Mouse (Mus musculus) ES-Bruce4 (cell line): ENCODE results near the gene Hprt. TPM values are rescaled to one million over a fixed set of nuclear protein-coding genes. Genes with fewer than 3 reads are reported as not detected.

ENCODE experiments used
- H3K27ac ChIP-seq: 2 replicates; pipeline ENCODE4 v1.5.1; 2012; ENCODE audit warnings: low read length, inconsistent platforms; ENCODE audit not compliant: insufficient read depth
- H3K27me3 ChIP-seq: 2 replicates; pipeline ENCODE4 v1.6.1; 2012; ENCODE audit warnings: mild to moderate bottlenecking, low read length, inconsistent platforms; ENCODE audit not compliant: control insufficient read depth, poor library complexity, insufficient read depth, severe bottlenecking
- H3K36me3 ChIP-seq: 2 replicates; pipeline ENCODE4 v1.6.1; 2012; ENCODE audit warnings: inconsistent platforms, mild to moderate bottlenecking, low read length, moderate library complexity; ENCODE audit not compliant: control insufficient read depth, poor library complexity, insufficient read depth, severe bottlenecking
- H3K4me1 ChIP-seq: one replicate; pipeline ENCODE4 v1.8.1; 2011; ENCODE audit warnings: low read length; ENCODE audit not compliant: control insufficient read depth, insufficient read depth
- H3K4me3 ChIP-seq: 2 replicates; pipeline ENCODE4 v1.5.1; 2011; ENCODE audit warnings: low read depth, mild to moderate bottlenecking, low read length
- H3K9ac ChIP-seq: 2 replicates; pipeline ENCODE4 v1.6.1; 2012; ENCODE audit warnings: low read depth, mild to moderate bottlenecking, inconsistent platforms; ENCODE audit not compliant: poor library complexity, severe bottlenecking
- H3K9me3 ChIP-seq: replicated peaks from 2 replicates; pipeline ENCODE4 v1.6.1; 2012; ENCODE audit warnings: mild to moderate bottlenecking, low read length, inconsistent platforms; ENCODE audit not compliant: control insufficient read depth, poor library complexity, insufficient read depth, severe bottlenecking
- CTCF ChIP-seq: IDR thresholded peaks from one replicate; pipeline ENCODE4 v1.8.1; 2011; ENCODE audit warnings: low read depth, low read length
- EP300 ChIP-seq: IDR thresholded peaks from 2 replicates; pipeline ENCODE4 v1.6.1; 2011; ENCODE audit warnings: low read depth, low read length; ENCODE audit not compliant: insufficient read depth
- POLR2A ChIP-seq: IDR thresholded peaks from one replicate; pipeline ENCODE4 v1.8.1; 2011; ENCODE audit warnings: low read length; ENCODE audit not compliant: insufficient read depth
- polyA plus RNA-seq: library from polyadenylated mRNA; stranded (reverse); fragments of >200 nt; gene quantifications from 2 replicates; pipeline ENCODE4 v1.2.4, GENCODE M21; 2011; ENCODE audit warnings: low read depth; ENCODE audit not compliant: missing spikeins, insufficient read depth, insufficient read length

Hprt gene
- 250 and 254 TPM in 2 replicates for polyA plus RNA-seq

GRCm38 (mm10) chrX:52987905-52988783 is at the start of gene Hprt:
TSS of gene Hprt (plus strand) at chrX:52988137.
- H3K27ac ChIP-seq: peak within 1 kb of the TSS; percentile 83
- TF ChIP-seq POLR2A: peak; percentile 72
- TF ChIP-seq EP300: no peak
- H3K9ac ChIP-seq: peak within 1 kb of the TSS; percentile 97

GRCm38 (mm10) chrX:52945509-52945908 is 42.4 kb upstream of the Hprt start:
- H3K4me3 ChIP-seq: no peak overlapping the region
- no peaks in the 10 kb centered on the region for H3K36me3 ChIP-seq
- no peak for TF ChIP-seq CTCF
- no peak for TF ChIP-seq POLR2A
- TF ChIP-seq EP300: no peak
- no peaks in the 10 kb centered on the region for H3K9me3 ChIP-seq
- no peaks in the 10 kb centered on the region for H3K27me3 ChIP-seq
- no peaks in the 10 kb centered on the region for H3K4me1 ChIP-seq
- H3K27ac ChIP-seq: no peak overlapping the region
- no peak overlapping the region for H3K9ac ChIP-seq

More at GRCm38 (mm10) chrX:52987905-52988783, at the start of gene Hprt:
- H3K27me3 ChIP-seq: no peaks in the 10 kb centered on the region
- H3K4me1 ChIP-seq: no peaks in the 10 kb centered on the region
- H3K9me3 ChIP-seq: no peaks in the 10 kb centered on the region
- peak within 1 kb of the TSS; percentile 100 for H3K4me3 ChIP-seq
- no peaks in the 10 kb centered on the region for H3K36me3 ChIP-seq

GRCm38 (mm10) chrX:52949713-52950112 is 38.2 kb upstream of the Hprt start:
- Histone ChIP-seq H3K9ac (no peak overlapping the region), H3K27me3 (no peaks in the 10 kb centered on the region)

DNA sequence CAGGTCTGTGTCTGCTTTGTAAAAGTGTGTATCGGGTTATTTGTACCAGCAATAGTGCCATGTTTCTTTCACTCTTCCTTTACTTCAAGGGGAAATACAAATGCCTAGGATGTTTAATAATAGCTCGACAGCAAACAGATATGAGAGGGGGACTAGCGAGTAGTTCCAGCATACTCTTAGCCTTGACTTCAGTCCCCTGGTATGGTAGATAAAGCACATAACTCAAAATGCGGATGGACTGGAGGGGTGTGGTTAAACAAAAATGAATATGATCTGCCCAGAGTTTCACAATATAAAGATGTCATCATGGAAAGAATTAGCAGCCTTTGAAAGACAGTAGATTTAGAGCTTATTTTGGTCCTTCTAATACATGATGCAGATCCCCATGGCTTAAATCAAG is 31.0 kb upstream of the Hprt start:
- H3K27ac ChIP-seq: no peak overlapping the region
- TF ChIP-seq POLR2A (no peak), EP300 (no peak), CTCF (no peak)
- H3K36me3 ChIP-seq: no peaks in the 10 kb centered on the region
- H3K4me3 ChIP-seq: no peak overlapping the region
- H3K27me3 ChIP-seq: no peaks in the 10 kb centered on the region
- no peaks in the 10 kb centered on the region for H3K4me1 ChIP-seq
- no peak overlapping the region for H3K9ac ChIP-seq
- H3K9me3 ChIP-seq: no peaks in the 10 kb centered on the region

More at GRCm38 (mm10) chrX:52949713-52950112, 38.2 kb upstream of the Hprt start:
- no peak overlapping the region for H3K27ac ChIP-seq
- no peak for TF ChIP-seq EP300
- H3K4me3 ChIP-seq: no peak overlapping the region
- no peaks in the 10 kb centered on the region for H3K36me3 ChIP-seq
- no peaks in the 10 kb centered on the region for H3K9me3 ChIP-seq
- no peaks in the 10 kb centered on the region for H3K4me1 ChIP-seq

DNA sequence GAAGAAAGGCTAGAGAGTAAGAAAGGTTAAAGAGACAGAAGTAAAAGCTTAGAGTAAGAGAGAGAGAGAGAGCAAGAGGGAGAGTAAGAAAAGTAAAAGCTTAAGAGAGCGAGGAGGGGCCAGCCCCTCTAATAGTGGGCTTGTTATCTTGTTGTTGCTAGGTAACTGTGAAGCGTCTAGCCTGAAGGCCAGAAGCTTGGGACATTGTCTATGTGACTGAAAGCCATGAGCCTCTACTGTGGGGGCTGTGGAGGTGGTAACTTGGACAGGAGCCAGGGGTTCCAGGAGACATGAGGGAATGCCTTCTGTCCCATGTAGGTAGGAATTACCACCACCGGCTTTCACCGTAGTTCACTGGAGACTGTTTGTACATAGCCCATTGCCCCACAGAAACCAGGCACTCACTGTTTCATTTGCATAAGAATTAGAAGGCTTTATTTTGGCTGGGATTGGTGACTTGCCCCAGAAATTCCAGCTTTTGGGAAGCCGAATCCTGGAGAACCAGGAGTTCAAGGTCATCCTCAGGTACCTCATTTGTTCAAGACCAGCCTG is 26.3 kb upstream of the Hprt start:
- no peak overlapping the region for H3K9ac ChIP-seq
- no peak for TF ChIP-seq POLR2A
- TF ChIP-seq CTCF: no peak
- TF ChIP-seq EP300: no peak
- H3K4me3 ChIP-seq: no peak overlapping the region
- H3K27me3 ChIP-seq: no peaks in the 10 kb centered on the region
- H3K4me1 ChIP-seq: no peaks in the 10 kb centered on the region
- H3K27ac ChIP-seq: peak overlapping the region; percentile 54
- H3K36me3 ChIP-seq: no peaks in the 10 kb centered on the region
- H3K9me3 ChIP-seq: no peaks in the 10 kb centered on the region

DNA sequence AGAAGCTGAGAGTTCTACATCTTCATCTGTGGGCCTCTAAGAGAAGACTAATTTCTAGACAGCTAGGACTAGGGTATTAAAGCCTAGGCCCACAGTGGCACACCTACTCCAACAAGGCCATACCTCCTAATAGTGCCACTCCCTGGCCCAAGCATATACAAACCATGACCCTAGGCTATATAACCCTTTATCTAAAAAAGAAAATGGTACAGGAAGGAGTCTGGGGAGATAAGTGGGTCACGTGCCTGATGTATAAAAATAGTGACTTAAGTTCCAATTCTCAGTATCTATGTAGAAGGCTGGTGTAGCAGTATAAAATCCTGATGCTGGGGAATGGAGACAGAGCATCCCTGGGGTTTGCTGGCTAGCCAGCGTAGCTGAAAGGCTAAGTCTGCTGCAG is 22.8 kb upstream of the Hprt start:
- Histone ChIP-seq H3K4me1 (no peaks in the 10 kb centered on the region), H3K36me3 (no peaks in the 10 kb centered on the region), H3K27ac (no peak overlapping the region), H3K27me3 (no peaks in the 10 kb centered on the region), H3K4me3 (no peak overlapping the region), H3K9me3 (no peaks in the 10 kb centered on the region), H3K9ac (no peak overlapping the region)
- TF ChIP-seq EP300 (no peak), CTCF (no peak), POLR2A (no peak)
